Mouse (Mus musculus): ENCODE results near the gene Slc25a33. TPM values are rescaled to one million over a fixed set of nuclear protein-coding genes. Genes with fewer than 3 reads are reported as not detected.
"Not testable (repeated sequence)": the region's sequence is repeated elsewhere in the genome, so short reads cannot be mapped to it uniquely, and the experiment has no call there.

Slc25a33 gene
- polyA plus RNA-seq, 1 experiment from 2014 or later = 9.6 TPM

- no peaks in the 10 kb centered on the region; the same call in 1 of the 2 replicates for H3K4me1 ChIP-seq (ENCODE audit: insufficient read depth)
- no peak overlapping the region for H3K4me3 ChIP-seq (ENCODE audit: low read depth, low read length)
- WGBS = 39% methylated on average over 14 of the region's 14 CpGs
- DNase-seq (no peak), ATAC-seq (ENCODE audit: insufficient read depth) (no peak)
- TF ChIP-seq CTCF (IDR thresholded peaks at IDR 0.05; ENCODE audit: low read depth) = no peak
- no peaks in the 10 kb centered on the region for H3K9me3 ChIP-seq (ENCODE audit: low read depth, low read length)
- no peak overlapping the region for H3K27ac ChIP-seq (ENCODE audit: low read depth)
- H3K9ac ChIP-seq = no peak overlapping the region
- H3K4me2 ChIP-seq = no peak overlapping the region
- H3K27me3 ChIP-seq (ENCODE audit: insufficient read depth, low read length) = peaks cover 8% of the 10 kb centered on the region
- H3K36me3 ChIP-seq (ENCODE audit: insufficient read depth) = no peaks in the 10 kb centered on the region
These were observed 39.5 kb upstream of the Slc25a33 start for GRCm38 (mm10) chr4:149813409-149814184.

- not testable (repeated sequence) for H3K9me3 ChIP-seq (ENCODE audit: low read depth, low read length); H3K4me3 ChIP-seq (ENCODE audit: low read depth, low read length); DNase-seq; H3K9ac ChIP-seq; H3K36me3 ChIP-seq (ENCODE audit: insufficient read depth); ATAC-seq (ENCODE audit: insufficient read depth); H3K4me1 ChIP-seq (ENCODE audit: insufficient read depth); H3K27me3 ChIP-seq (ENCODE audit: insufficient read depth, low read length); H3K27ac ChIP-seq (ENCODE audit: low read depth); H3K4me2 ChIP-seq
These were observed 36.3 kb upstream of the Slc25a33 start for GRCm38 (mm10) chr4:149810372-149810771.

GRCm38 (mm10) chr4:149808584-149809227 is 34.6 kb upstream of the Slc25a33 start:
- WGBS = 22% methylated on average over 11 of the region's 11 CpGs
- ATAC-seq (ENCODE audit: insufficient read depth) (peak; percentile 75), DNase-seq (peak; percentile 76)
- Histone ChIP-seq H3K27ac (ENCODE audit: low read depth) (no peak overlapping the region), H3K9me3 (ENCODE audit: low read depth, low read length) (no peaks in the 10 kb centered on the region), H3K36me3 (ENCODE audit: insufficient read depth) (no peaks in the 10 kb centered on the region), H3K4me2 (no peak overlapping the region), H3K4me3 (ENCODE audit: low read depth, low read length) (no peak overlapping the region), H3K9ac (no peak overlapping the region), H3K27me3 (ENCODE audit: insufficient read depth, low read length) (peaks cover 8% of the 10 kb centered on the region), H3K4me1 (ENCODE audit: insufficient read depth) (no peaks in the 10 kb centered on the region; the same call in 1 of the 2 replicates)
- TF ChIP-seq CTCF (IDR thresholded peaks at IDR 0.05; ENCODE audit: low read depth) = no peak

- no peak for DNase-seq
- no peak for TF ChIP-seq CTCF (IDR thresholded peaks at IDR 0.05; ENCODE audit: low read depth)
- Histone ChIP-seq H3K4me1 (ENCODE audit: insufficient read depth) (no peaks in the 10 kb centered on the region), H3K4me2 (no peak overlapping the region), H3K36me3 (ENCODE audit: insufficient read depth) (no peaks in the 10 kb centered on the region), H3K27me3 (ENCODE audit: insufficient read depth, low read length) (peaks cover 8% of the 10 kb centered on the region), H3K27ac (ENCODE audit: low read depth) (no peak overlapping the region), H3K9me3 (ENCODE audit: low read depth, low read length) (no peaks in the 10 kb centered on the region), H3K4me3 (ENCODE audit: low read depth, low read length) (no peak overlapping the region), H3K9ac (no peak overlapping the region; the same call in 1 of the 2 replicates)
- 33% methylated on average over 14 of the region's 14 CpGs for WGBS
- peak; percentile 10; the same call in 1 of the 2 replicates for ATAC-seq (ENCODE audit: insufficient read depth)
These were observed 34.0 kb upstream of the Slc25a33 start for GRCm38 (mm10) chr4:149808060-149808567.

- Histone ChIP-seq H3K4me1 (ENCODE audit: insufficient read depth) (no peaks in the 10 kb centered on the region), H3K4me3 (ENCODE audit: low read depth, low read length) (no peak overlapping the region), H3K4me2 (no peak overlapping the region), H3K27ac (ENCODE audit: low read depth) (no peak overlapping the region), H3K9me3 (ENCODE audit: low read depth, low read length) (no peaks in the 10 kb centered on the region), H3K36me3 (ENCODE audit: insufficient read depth) (no peaks in the 10 kb centered on the region), H3K27me3 (ENCODE audit: insufficient read depth, low read length) (peaks cover 8% of the 10 kb centered on the region), H3K9ac (no peak overlapping the region)
- ATAC-seq (ENCODE audit: insufficient read depth) (peak; percentile 78), DNase-seq (peak; percentile 98)
- 43% methylated on average over 19 of the region's 19 CpGs for WGBS
- peak; percentile 96 for TF ChIP-seq CTCF (IDR thresholded peaks at IDR 0.05; ENCODE audit: low read depth)
These were observed 32.8 kb upstream of the Slc25a33 start for GRCm38 (mm10) chr4:149806699-149807381.

DNA sequence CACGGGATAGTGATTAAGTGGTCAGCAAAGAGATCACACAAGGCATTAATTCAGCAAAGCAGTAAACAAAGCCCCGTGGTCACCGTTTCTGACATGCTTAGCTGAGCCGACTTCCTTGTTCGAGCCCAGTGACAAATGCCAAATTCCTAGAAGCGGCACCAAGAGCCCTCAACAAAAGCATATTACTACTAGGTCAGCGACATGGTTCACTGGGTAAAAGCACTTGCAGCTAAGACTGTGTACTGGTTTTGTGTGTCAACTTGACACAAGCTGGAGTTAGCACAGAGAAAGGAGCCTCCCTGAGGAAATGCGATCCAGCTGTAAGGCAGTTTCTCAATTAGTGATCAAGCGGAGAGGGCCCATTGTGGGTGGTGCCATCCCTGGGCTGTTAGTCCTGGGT is 28.2 kb upstream of the Slc25a33 start:
- no peaks in the 10 kb centered on the region for H3K27me3 ChIP-seq (ENCODE audit: insufficient read depth, low read length)
- no peak overlapping the region for H3K9ac ChIP-seq
- H3K9me3 ChIP-seq (ENCODE audit: low read depth, low read length) = no peaks in the 10 kb centered on the region
- H3K4me3 ChIP-seq (ENCODE audit: low read depth, low read length) = no peak overlapping the region
- DNase-seq (no peak), ATAC-seq (ENCODE audit: insufficient read depth) (no peak)
- no peaks in the 10 kb centered on the region for H3K36me3 ChIP-seq (ENCODE audit: insufficient read depth)
- TF ChIP-seq CTCF (IDR thresholded peaks at IDR 0.05; ENCODE audit: low read depth) = no peak
- 50% methylated on average over 9 of the region's 9 CpGs for WGBS
- H3K27ac ChIP-seq (ENCODE audit: low read depth) = no peak overlapping the region
- H3K4me2 ChIP-seq = no peak overlapping the region
- 0 out of 2 replicates have a peak, but pooled peaks cover 3% of the 10 kb centered on the region for H3K4me1 ChIP-seq (ENCODE audit: insufficient read depth)

DNA sequence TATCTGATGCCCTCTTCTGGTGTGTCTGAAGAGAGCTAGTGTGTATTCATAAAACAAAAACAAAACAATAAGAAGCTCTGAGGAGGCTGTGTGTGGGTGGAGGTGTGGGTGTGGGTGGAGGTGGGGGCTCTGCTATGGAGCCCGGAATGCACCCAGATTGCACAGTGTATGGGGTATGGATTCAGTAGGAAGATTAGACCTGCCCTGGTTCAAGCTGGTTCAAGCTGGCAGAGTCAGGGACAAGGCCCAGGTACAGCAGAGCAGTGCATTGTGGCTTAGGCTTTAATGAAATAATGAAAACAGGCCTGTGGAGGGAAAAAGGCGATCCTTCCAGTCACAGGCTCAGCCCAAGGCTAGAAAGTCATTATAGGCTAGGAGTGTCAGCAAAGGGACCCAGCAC is 26.5 kb upstream of the Slc25a33 start:
- DNase-seq = no peak
- Histone ChIP-seq H3K4me2 (no peak overlapping the region), H3K4me1 (ENCODE audit: insufficient read depth) (0 out of 2 replicates have a peak, but pooled peaks cover 3% of the 10 kb centered on the region), H3K4me3 (ENCODE audit: low read depth, low read length) (no peak overlapping the region), H3K27ac (ENCODE audit: low read depth) (no peak overlapping the region), H3K36me3 (ENCODE audit: insufficient read depth) (no peaks in the 10 kb centered on the region), H3K9ac (no peak overlapping the region), H3K27me3 (ENCODE audit: insufficient read depth, low read length) (no peaks in the 10 kb centered on the region), H3K9me3 (ENCODE audit: low read depth, low read length) (no peaks in the 10 kb centered on the region)
- WGBS = 82% methylated on average over 2 of the region's 2 CpGs
- ATAC-seq (ENCODE audit: insufficient read depth) = no peak
- TF ChIP-seq CTCF (IDR thresholded peaks at IDR 0.05; ENCODE audit: low read depth) = no peak
